Mouse (Mus musculus): ENCODE results near the gene Ints2.
A peak's percentile ranks its signal among the peaks of the same experiment; 100 is the strongest.
"Not testable (repeated sequence)": the region's sequence is repeated elsewhere in the genome, so short reads cannot be mapped to it uniquely, and the experiment has no call there.

Gene Ints2

DNA sequence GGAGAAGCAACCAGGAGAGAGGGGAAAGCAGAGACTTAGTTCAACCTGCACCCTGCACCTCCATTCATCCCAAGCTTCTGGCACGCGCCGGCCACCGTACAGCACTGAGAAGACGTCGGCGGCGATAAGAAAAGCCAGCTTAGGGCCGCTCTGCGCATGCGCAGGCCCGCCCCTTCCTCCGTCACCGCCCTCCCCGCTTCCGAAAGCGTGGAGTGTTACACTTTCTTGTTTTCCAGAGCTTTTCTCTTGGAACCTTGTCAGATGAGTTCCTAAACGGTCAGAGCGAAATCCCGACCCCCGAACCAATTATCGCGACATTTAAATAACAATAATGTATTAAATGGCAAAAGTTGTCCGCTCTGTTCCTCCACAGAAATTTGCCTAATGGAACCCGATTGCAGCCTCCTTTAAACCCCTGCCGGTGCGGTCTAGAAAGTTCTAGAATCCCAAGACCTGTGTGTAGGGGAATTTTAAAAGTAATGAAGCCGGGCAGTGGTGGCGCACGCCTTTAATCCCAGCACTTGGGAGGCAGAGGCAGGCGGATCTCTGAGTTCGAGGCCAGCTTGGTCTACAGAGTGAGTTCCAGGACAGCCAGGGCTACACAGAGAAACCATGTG is at the start of gene Ints2:
Gene Ints2, minus strand, starts transcription at position 116 of the 617 bp plus-strand sequence.
- DNase-seq (ENCODE audit: extremely low read depth, insufficient read length, low spot score) = peak; percentile 96

DNA sequence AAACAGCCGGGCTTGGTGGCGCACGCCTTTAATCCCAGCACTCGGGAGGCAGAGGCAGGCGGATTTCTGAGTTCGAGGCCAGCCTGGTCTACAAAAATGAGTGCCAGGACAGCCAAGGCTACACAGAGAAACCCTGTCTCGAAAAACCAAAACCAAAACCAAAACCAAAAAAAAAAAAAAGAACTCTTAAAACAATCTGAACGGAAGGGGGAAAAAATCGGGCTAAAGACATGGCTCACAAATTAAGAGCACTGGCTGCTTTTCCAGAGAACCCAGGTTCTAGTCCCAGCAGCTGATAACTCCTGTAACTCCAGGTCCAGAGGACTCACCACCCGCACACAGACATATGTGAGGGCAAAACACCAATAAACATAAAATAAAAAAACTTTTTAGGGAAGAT is 34.8 kb upstream of the Ints2 start:
- DNase-seq (ENCODE audit: extremely low read depth, insufficient read length, low spot score) = not testable (repeated sequence)

- DNase-seq (ENCODE audit: extremely low read depth, insufficient read length, low spot score) = no peak
Observed at GRCm38 (mm10) chr11:86291714-86292113, 34.3 kb upstream of the Ints2 start.

- DNase-seq (ENCODE audit: extremely low read depth, insufficient read length, low spot score) = no peak
Observed at GRCm38 (mm10) chr11:86285729-86286128, 28.4 kb upstream of the Ints2 start.

GRCm38 (mm10) chr11:86278442-86279102 is 21.2 kb upstream of the Ints2 start:
- no peak for DNase-seq (ENCODE audit: extremely low read depth, insufficient read length, low spot score)

- DNase-seq (ENCODE audit: extremely low read depth, insufficient read length, low spot score) = no peak
Observed at GRCm38 (mm10) chr11:86257054-86257453, 321 bp downstream of the Ints2 start.

DNA sequence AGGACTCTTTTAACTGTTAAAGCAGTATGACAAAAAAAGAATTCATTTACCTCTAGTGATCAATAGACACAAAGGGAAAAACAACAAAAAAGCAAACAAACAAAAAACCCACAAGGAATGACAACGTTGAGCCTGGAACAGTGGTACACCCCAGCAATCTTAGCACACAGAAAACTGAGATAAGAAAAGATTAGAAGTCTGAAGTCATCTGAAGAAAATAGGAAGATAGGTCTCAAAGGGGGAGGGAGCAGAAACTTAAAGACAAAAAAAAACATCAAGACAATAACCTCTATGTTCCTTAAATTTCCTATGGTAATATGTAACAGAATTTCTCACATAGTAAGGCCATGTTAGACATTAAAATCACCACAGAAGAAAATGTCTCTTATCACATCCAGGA is 4.0 kb downstream of the Ints2 start:
- DNase-seq (ENCODE audit: extremely low read depth, insufficient read length, low spot score) = no peak

DNA sequence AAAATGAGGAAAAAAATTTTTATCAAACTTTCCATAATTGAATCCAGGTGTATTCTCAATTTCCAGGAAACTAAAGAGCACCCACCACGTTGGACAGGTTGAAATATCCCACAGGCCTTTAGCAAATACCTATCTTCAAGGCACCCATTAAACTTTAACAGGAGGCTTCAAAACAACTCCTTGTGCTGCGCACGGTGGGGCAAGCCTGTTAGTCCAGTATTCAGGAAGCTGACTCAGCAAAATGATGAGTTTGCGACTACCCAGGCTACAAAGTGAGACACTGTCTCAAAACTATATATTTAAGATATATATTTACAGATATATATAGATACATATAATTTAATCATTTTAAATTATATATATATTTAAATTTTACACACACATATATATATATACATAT is 24.9 kb downstream of the Ints2 start:
- DNase-seq (ENCODE audit: extremely low read depth, insufficient read length, low spot score) = no peak

DNA sequence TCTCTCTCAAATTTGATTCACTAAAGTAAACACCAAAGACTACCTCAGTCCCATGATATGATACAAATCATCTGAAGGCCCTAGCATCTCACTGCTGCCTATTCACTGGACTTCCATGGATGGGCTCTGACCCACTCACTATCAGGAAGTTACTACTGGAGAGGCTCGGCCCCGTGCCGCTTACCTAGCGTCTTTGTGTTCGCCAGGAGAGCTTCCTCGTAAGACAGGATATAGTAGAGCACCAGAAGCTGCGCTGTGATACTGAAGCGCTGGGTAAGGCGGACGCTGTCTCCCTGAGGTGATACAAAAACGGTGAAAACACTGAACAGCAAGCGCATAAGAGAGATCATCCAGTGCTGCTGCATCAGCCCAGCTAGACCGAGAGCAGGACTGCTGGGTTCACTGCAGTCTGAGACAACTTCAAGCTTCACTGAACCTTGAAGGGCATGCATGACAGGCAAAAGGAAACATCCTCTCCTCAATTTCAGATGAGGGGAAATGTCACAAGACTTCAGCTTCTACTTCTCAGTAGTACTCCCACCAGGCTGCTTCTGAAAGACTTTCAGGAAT is 25.5 kb downstream of the Ints2 start:
- no peak for DNase-seq (ENCODE audit: extremely low read depth, insufficient read length, low spot score)

GRCm38 (mm10) chr11:86226646-86227180 is 30.7 kb downstream of the Ints2 start:
- DNase-seq (ENCODE audit: extremely low read depth, insufficient read length, low spot score) = no peak

GRCm38 (mm10) chr11:86225761-86226160 is 31.6 kb downstream of the Ints2 start:
- no peak for DNase-seq (ENCODE audit: extremely low read depth, insufficient read length, low spot score)

GRCm38 (mm10) chr11:86211803-86212202 is 45.6 kb downstream of the Ints2 start:
- no peak for DNase-seq (ENCODE audit: extremely low read depth, insufficient read length, low spot score)

- DNase-seq (ENCODE audit: extremely low read depth, insufficient read length, low spot score) = no peak
Observed at GRCm38 (mm10) chr11:86209123-86209522, 48.3 kb downstream of the Ints2 start.

DNA sequence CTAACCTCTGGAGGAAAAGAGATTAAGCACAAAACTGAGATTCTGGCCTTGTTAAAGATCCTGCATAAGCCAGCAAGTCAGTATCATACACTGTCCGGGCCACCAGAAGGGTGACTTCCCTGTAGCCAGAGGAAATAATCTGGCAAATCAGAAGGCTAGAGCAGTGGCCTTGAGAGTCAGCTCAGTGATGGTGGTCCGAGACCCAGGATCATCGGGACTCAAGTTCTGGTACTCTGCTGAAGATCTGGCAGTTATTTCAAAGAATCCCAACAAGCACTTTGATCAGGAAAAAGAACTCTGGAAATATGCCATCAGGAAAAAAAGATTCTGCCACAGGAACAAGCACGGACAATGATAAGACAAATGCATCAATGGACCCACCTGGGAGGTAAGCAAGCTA is 51.5 kb downstream of the Ints2 start:
- DNase-seq (ENCODE audit: extremely low read depth, insufficient read length, low spot score) = no peak

- DNase-seq (ENCODE audit: extremely low read depth, insufficient read length, low spot score) = no peak
Observed at GRCm38 (mm10) chr11:86205031-86205430, 52.3 kb downstream of the Ints2 start.

- DNase-seq (ENCODE audit: extremely low read depth, insufficient read length, low spot score) = peak; percentile 64
Observed at GRCm38 (mm10) chr11:86201901-86202675, 55.3 kb downstream of the Ints2 start.

DNA sequence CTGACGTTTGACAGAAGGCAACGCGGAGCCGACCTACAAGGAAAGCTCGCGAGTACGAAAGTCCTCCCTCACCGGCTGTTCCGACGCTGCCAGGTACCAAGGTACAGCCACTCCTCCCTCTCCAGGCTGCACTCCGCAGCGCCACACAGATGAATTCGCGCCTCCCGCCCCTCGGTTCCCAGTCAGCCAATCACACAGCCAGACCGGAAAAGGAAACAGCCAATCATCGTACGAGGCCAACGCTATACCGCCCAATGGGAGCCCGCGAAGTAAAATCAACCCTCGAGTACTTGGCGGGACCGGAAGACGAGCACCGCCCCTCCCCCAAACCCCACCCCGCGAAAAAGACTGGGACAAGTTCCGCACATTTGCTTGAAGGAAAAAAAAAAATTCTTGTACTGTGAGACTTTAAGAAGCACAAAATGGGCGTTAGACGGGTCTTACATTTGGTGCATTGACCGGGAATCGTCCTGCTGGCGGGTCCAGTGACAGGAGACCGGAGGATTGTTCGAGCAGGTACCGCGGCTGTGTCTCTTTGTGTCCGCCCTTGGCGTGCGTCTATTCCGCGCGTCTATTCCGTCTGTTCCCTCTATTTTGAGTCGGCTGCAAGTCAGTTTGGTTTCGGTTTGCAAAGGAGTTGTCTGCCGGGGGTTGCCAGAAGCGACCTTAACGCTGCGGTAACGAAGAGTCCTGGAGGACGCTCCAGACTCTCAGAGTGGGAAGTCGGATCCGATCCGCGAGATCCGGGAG is 56.2 kb downstream of the Ints2 start, which contains the start of gene Brip1:
Gene Brip1, minus strand, starts transcription at position 157 of the 750 bp plus-strand sequence.
- peak; percentile 96 for DNase-seq (ENCODE audit: extremely low read depth, insufficient read length, low spot score)

DNA sequence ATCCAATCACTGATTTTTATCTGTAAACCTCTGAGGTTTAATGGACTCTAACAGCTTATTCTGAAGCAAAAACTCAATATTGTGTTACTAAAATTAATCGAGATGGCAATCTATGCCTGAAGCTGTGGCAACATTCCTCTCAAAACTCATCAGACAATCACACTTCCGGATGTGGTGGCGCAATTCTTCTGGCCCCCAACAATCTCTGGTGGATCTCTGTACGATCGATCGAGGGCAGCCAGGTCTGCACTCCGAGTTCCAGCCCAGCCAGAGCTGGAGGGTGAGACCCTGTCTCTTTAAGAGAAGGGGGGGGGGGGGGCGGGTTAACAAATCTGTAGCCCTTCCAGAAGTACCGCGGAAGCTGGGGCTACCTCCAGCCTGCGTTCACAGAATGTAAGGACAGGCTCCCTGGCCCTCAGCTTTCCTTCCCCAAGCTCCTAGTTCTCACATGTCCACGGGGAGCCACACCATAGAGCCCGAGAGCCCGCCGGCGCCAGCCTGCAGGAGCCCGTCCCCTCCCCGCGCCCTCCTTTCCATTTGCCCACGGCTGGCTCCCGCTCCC is 56.8 kb downstream of the Ints2 start:
- DNase-seq (ENCODE audit: extremely low read depth, insufficient read length, low spot score) = no peak

GRCm38 (mm10) chr11:86199733-86200132 is 57.6 kb downstream of the Ints2 start:
- DNase-seq (ENCODE audit: extremely low read depth, insufficient read length, low spot score) = no peak

DNA sequence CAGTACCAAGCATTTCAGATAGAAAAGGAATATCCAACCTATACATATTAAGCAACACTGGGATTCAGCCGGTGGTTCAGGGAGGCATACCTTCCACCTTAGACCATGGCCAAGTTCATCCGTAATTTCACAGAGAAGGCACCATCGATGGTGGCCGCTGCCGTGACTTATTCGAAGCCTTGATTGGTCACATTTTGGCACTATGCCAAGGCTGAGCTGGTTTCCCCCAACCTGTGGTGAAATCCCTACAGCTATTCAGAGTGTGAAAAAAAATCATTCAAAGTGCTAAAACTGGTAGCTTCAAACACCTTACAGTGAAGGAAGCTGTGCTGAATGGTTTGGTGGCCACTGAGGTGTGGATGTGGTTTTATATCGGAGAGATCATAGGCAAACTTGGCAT is 72.2 kb downstream of the Ints2 start:
- not testable (repeated sequence) for DNase-seq (ENCODE audit: extremely low read depth, insufficient read length, low spot score)

Measured in 3134 (cell line).